ENCODE assay signal across 14 mouse cellular contexts in genomic region chr13:52061881-52062280, GRCm38 (mm10).
DNase-seq lines count a peak whose midpoint lies in the region; ATAC-seq and TF ChIP-seq lines count a peak whose summit lies in the region.
"Had no signal": no experiment of that assay in that cellular context is flagged by ENCODE, and none has a peak within 500 bp of the region (broad histone marks: within the 10 kb centered on the region; RNA-seq: fewer than 3 reads in every experiment).

No protein-coding gene starts in this region.

- no peaks in the 10 kb centered on the region for H3K27me3 ChIP-seq in intestine, embryonic 15.5 days (replicated peaks)
- no peaks in the 10 kb centered on the region for H3K27me3 ChIP-seq in intestine, embryonic 16.5 days (replicated peaks; ENCODE audit: control insufficient read depth, insufficient read depth, low read length)
- H3K27me3 ChIP-seq in liver, embryonic 13.5 days: no peaks in the 10 kb centered on the region
- H3K27me3 ChIP-seq in splenic B cell, adult 2 months (ENCODE audit: control insufficient read depth, insufficient read depth, low read length, poor library complexity, severe bottlenecking): no peaks in the 10 kb centered on the region
- no peaks in the 10 kb centered on the region for H3K27me3 ChIP-seq in hindbrain, embryonic 14.5 days (ENCODE audit: control insufficient read depth, insufficient read depth, low read length)

- DNase-seq in liver, embryonic 13.5 days: peak; percentile 13
- DNase-seq in splenic B cell, adult 2 months (ENCODE audit: low read depth, low spot score): peak; percentile 54
- DNase-seq in hindbrain, embryonic 14.5 days (ENCODE audit: low spot score): no peak
- no peak for DNase-seq in thymus, postnatal 36 days
- no peak for DNase-seq in spleen, postnatal 14 days (ENCODE audit: low spot score in 2 of 2)
- DNase-seq: adrenal gland, postnatal 10 days; cerebellum, postnatal 25 days; lung, embryonic 14.5 days; right cerebral cortex, postnatal 14 days had no signal

- no peak for TF ChIP-seq POLR2A in bone marrow macrophage, adult 2 months (IDR thresholded peaks at IDR 0.05; ENCODE audit: borderline replicate concordance, low read depth, low read length)

- TF ChIP-seq CTCF in bone marrow macrophage, adult 2 months (IDR thresholded peaks at IDR 0.05; ENCODE audit: low read depth, low read length): no peak

- H3K36me3 ChIP-seq in intestine, embryonic 15.5 days: no peaks in the 10 kb centered on the region
- H3K36me3 ChIP-seq in intestine, embryonic 16.5 days (ENCODE audit: control insufficient read depth, insufficient read depth, low read length): no peaks in the 10 kb centered on the region
- no peaks in the 10 kb centered on the region for H3K36me3 ChIP-seq in liver, embryonic 13.5 days
- H3K36me3 ChIP-seq in splenic B cell, adult 2 months (ENCODE audit: control insufficient read depth, insufficient read depth, low read length, poor library complexity, severe bottlenecking): no peaks in the 10 kb centered on the region
- H3K36me3 ChIP-seq in hindbrain, embryonic 14.5 days (replicated peaks; ENCODE audit: control insufficient read depth, insufficient read depth): no peaks in the 10 kb centered on the region
- H3K36me3 ChIP-seq: hindbrain, embryonic 13.5 days had no signal

- H3K27ac ChIP-seq in intestine, embryonic 15.5 days: 0 out of 2 replicates have a peak overlapping the region, but pooled peaks have one; percentile 5
- H3K27ac ChIP-seq in intestine, embryonic 16.5 days (ENCODE audit: low read length): no peak overlapping the region
- H3K27ac ChIP-seq in bone marrow macrophage, adult 2 months (ENCODE audit: insufficient read depth, low read depth, low read length): peak overlapping the region; percentile 74
- peak overlapping the region; percentile 51 for H3K27ac ChIP-seq in liver, embryonic 13.5 days
- no peak overlapping the region for H3K27ac ChIP-seq in hindbrain, embryonic 14.5 days
- H3K27ac ChIP-seq: hindbrain, embryonic 13.5 days; layer of hippocampus, adult 2 months had no signal

- ATAC-seq in intestine, embryonic 15.5 days: 0 out of 2 replicates have a peak, but pooled peaks have one; percentile 15
- ATAC-seq in intestine, embryonic 16.5 days: no peak
- ATAC-seq in liver, embryonic 13.5 days (ENCODE audit: low read depth): 0 out of 2 replicates have a peak, but pooled peaks have one; percentile 35
- no peak for ATAC-seq in hindbrain, embryonic 14.5 days (ENCODE audit: low FRiP score)

- no peak overlapping the region for H3K4me3 ChIP-seq in intestine, embryonic 15.5 days (replicated peaks)
- H3K4me3 ChIP-seq in intestine, embryonic 16.5 days (ENCODE audit: low read length): no peak overlapping the region
- H3K4me3 ChIP-seq in bone marrow macrophage, adult 2 months (ENCODE audit: insufficient read depth, low read length): no peak overlapping the region
- H3K4me3 ChIP-seq in liver, embryonic 13.5 days (replicated peaks): no peak overlapping the region
- H3K4me3 ChIP-seq in hindbrain, embryonic 14.5 days (replicated peaks; ENCODE audit: low read length): no peak overlapping the region
- H3K4me3 ChIP-seq: hindbrain, embryonic 13.5 days; layer of hippocampus, adult 2 months had no signal

- no peak overlapping the region for H3K9ac ChIP-seq in intestine, embryonic 15.5 days
- H3K9ac ChIP-seq in intestine, embryonic 16.5 days (ENCODE audit: low read depth, low read length): no peak overlapping the region
- no peak overlapping the region for H3K9ac ChIP-seq in liver, embryonic 13.5 days
- H3K9ac ChIP-seq in hindbrain, embryonic 14.5 days: no peak overlapping the region
- H3K9ac ChIP-seq: hindbrain, embryonic 13.5 days; lung, embryonic 14.5 days had no signal

- 78% methylated on average over 4 of the region's 4 CpGs for WGBS in intestine, embryonic 15.5 days
- WGBS in intestine, embryonic 16.5 days: 83% methylated on average over 4 of the region's 4 CpGs
- 26% methylated on average over 4 of the region's 4 CpGs for WGBS in liver, embryonic 13.5 days (ENCODE audit: insufficient replicate concordance)
- 86% methylated on average over 4 of the region's 4 CpGs for WGBS in hindbrain, embryonic 14.5 days

- H3K4me2 ChIP-seq in intestine, embryonic 15.5 days (replicated peaks): no peak overlapping the region
- no peak overlapping the region for H3K4me2 ChIP-seq in intestine, embryonic 16.5 days (ENCODE audit: low read depth, low read length)
- H3K4me2 ChIP-seq in liver, embryonic 13.5 days: no peak overlapping the region
- H3K4me2 ChIP-seq in hindbrain, embryonic 14.5 days (replicated peaks): no peak overlapping the region
- H3K4me2 ChIP-seq: hindbrain, embryonic 13.5 days; lung, embryonic 14.5 days had no signal

- H3K9me3 ChIP-seq in intestine, embryonic 15.5 days: no peaks in the 10 kb centered on the region
- no peaks in the 10 kb centered on the region for H3K9me3 ChIP-seq in intestine, embryonic 16.5 days (ENCODE audit: control insufficient read depth, low read length)
- H3K9me3 ChIP-seq in liver, embryonic 13.5 days (replicated peaks): no peaks in the 10 kb centered on the region
- no peaks in the 10 kb centered on the region for H3K9me3 ChIP-seq in hindbrain, embryonic 14.5 days (ENCODE audit: control insufficient read depth, low read length)
- H3K9me3 ChIP-seq: hindbrain, embryonic 13.5 days had no signal

- peaks cover 5% of the 10 kb centered on the region; the same call in 1 of the 2 replicates for H3K4me1 ChIP-seq in intestine, embryonic 15.5 days (replicated peaks)
- peaks cover 17% of the 10 kb centered on the region for H3K4me1 ChIP-seq in intestine, embryonic 16.5 days (ENCODE audit: control insufficient read depth, insufficient read depth, low read length)
- peaks cover 16% of the 10 kb centered on the region for H3K4me1 ChIP-seq in bone marrow macrophage, adult 2 months (ENCODE audit: control insufficient read depth, insufficient read depth, low read length)
- peaks cover 41% of the 10 kb centered on the region for H3K4me1 ChIP-seq in liver, embryonic 13.5 days (replicated peaks)
- no peaks in the 10 kb centered on the region for H3K4me1 ChIP-seq in hindbrain, embryonic 14.5 days (replicated peaks; ENCODE audit: control insufficient read depth, insufficient read depth, low read length)

Comparison
In these comparisons a context has a peak if more than half of its experiments do, and no peak if none do; other contexts are left out.
1. ATAC-seq: peak in intestine, embryonic 15.5 days (single experiment) and liver, embryonic 13.5 days (single experiment); none in intestine, embryonic 16.5 days (single experiment) and hindbrain, embryonic 14.5 days (single experiment).
2. H3K27ac ChIP-seq: peak in intestine, embryonic 15.5 days (single experiment), bone marrow macrophage, adult 2 months (single experiment) and liver, embryonic 13.5 days (single experiment); none in intestine, embryonic 16.5 days (single experiment) and hindbrain, embryonic 14.5 days (single experiment).
3. DNase-seq: peak in liver, embryonic 13.5 days (single experiment) and splenic B cell, adult 2 months (single experiment); none in hindbrain, embryonic 14.5 days (single experiment), thymus, postnatal 36 days (0 of 2) and spleen, postnatal 14 days (0 of 2).